Mouse (Mus musculus): ENCODE data around the gene Metap1.

GRCm38 (mm10) chr3:138513243-138513642, 23.9 kb upstream of the Metap1 start:
- TF ChIP-seq CTCF (conservative IDR thresholded peaks at IDR 0.05; ENCODE audit: low read length) (no peak), POU5F1 (IDR thresholded peaks at IDR 0.05; ENCODE audit: borderline replicate concordance, low read length) (no peak), NANOG (IDR thresholded peaks at IDR 0.05; ENCODE audit: borderline replicate concordance, low read length) (no peak)

Data from E14TG2a.4 (cell line).